Mouse (Mus musculus) liver, adult 2 months (tissue): ENCODE measurements at regions not wholly inside any gene's neighbourhood (a gene's known extent, or its start where the extent isn't known, plus 50 kb on each side); places are given as distances from the start of the nearest gene placed in this dataset.
A peak's percentile ranks its signal among the peaks of the same experiment; 100 is the strongest.

Source experiments
- DNase-seq: peaks from one replicate; pipeline ENCODE4 v3.0.0-alpha.2; 2011; ENCODE audit warnings: low read depth, low spot score; ENCODE audit errors: extremely low read depth
- H3K27ac ChIP-seq: fragments of 200-500 bp; replicated peaks from 2 replicates; pipeline ENCODE4 v1.5.1; 2012; ENCODE audit warnings: low read depth, mild to moderate bottlenecking, control low read depth, inconsistent platforms, low read length; ENCODE audit not compliant: insufficient read depth
- H3K27me3 ChIP-seq: fragments of 200-500 bp; 2 replicates; pipeline ENCODE4 v1.6.1; 2012; ENCODE audit warnings: mild to moderate bottlenecking, moderate library complexity, low read length, inconsistent platforms; ENCODE audit not compliant: control insufficient read depth, insufficient read depth
- H3K36me3 ChIP-seq: fragments of 200-500 bp; 2 replicates; pipeline ENCODE4 v1.6.1; 2012; ENCODE audit warnings: low read length, inconsistent platforms; ENCODE audit not compliant: control insufficient read depth, insufficient read depth
- H3K4me1 ChIP-seq: fragments of 200-500 bp; 2 replicates; pipeline ENCODE4 v1.6.1; 2011; ENCODE audit warnings: low read length; ENCODE audit not compliant: control insufficient read depth, insufficient read depth
- H3K4me3 ChIP-seq: fragments of 200-500 bp; 2 replicates; pipeline ENCODE4 v1.5.1; 2011; ENCODE audit warnings: low read depth, mild to moderate bottlenecking, control low read depth, low read length, moderate library complexity; ENCODE audit not compliant: insufficient read depth
- H3K79me2 ChIP-seq: fragments of 200-500 bp; 2 replicates; pipeline ENCODE4 v1.6.1; 2012; ENCODE audit warnings: inconsistent platforms, mild to moderate bottlenecking, low read length, moderate library complexity; ENCODE audit not compliant: control insufficient read depth, insufficient read depth
- H3K9ac ChIP-seq: fragments of 200-500 bp; 2 replicates; pipeline ENCODE4 v1.6.1; 2012; ENCODE audit warnings: low read depth, mild to moderate bottlenecking, control low read depth, inconsistent platforms, low read length
- CTCF ChIP-seq: fragments of 200-500 bp; IDR thresholded peaks from 2 replicates; pipeline ENCODE4 v1.5.1; 2011; ENCODE audit warnings: low read depth, low read length, control low read depth
- POLR2A ChIP-seq: fragments of 200-500 bp; IDR thresholded peaks from 2 replicates; pipeline ENCODE4 v1.6.1; 2011; ENCODE audit warnings: low read length, control low read depth; ENCODE audit not compliant: insufficient read depth; ENCODE audit errors: extremely low read depth
- WGBS: fragments of 180-500 bp; shearing (Covaris S2); methylation state at CpG from one replicate; pipeline ENCODE4 v1.1.7; 2018; 5-methylcytosine and 5-hydroxymethylcytosine counted together

DNA sequence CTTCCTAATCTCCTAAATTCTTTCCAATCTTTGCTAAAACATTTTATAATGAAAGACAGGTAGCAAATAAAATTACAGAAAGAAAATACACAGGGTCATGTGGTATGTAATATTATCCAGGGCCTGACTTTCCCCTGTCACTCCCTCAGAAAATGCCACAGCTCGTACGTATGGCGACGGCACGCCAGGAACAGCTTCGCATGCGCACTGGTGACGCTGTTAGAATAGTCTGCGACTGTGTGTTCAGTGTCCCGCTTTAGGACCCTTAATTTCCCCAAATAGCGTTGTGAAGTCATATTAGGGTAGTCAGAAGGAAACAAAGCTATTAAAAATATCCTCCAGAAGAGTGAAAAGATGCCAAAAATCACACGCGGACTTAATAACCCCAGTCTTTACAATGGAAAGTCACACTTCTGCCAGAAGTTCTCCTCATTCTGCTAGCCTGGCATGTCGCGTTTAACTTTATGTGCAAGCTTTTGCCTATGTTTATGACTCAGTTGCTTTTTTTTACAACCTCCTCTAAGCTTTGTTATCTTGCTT, 187.0 kb upstream of the Zfp637 start:
- peaks cover 7% of the 10 kb centered on the region; the same call in 1 of the 2 replicates for H3K4me1 ChIP-seq
- no peak for TF ChIP-seq POLR2A
- no peak for TF ChIP-seq CTCF
- no peaks in the 10 kb centered on the region for H3K79me2 ChIP-seq
- H3K4me3 ChIP-seq = no peak overlapping the region
- 91% methylated on average over 15 of the region's 15 CpGs for WGBS
- no peak overlapping the region for H3K27ac ChIP-seq
- no peaks in the 10 kb centered on the region for H3K27me3 ChIP-seq
- no peak overlapping the region for H3K9ac ChIP-seq
- no peak for DNase-seq
- no peaks in the 10 kb centered on the region for H3K36me3 ChIP-seq

GRCm38 (mm10) chr6:117655986-117656385, 185.0 kb upstream of the Zfp637 start:
- DNase-seq = peak; percentile 51
- Histone ChIP-seq H3K9ac (no peak overlapping the region), H3K4me1 (peaks cover 7% of the 10 kb centered on the region; the same call in 1 of the 2 replicates), H3K4me3 (no peak overlapping the region), H3K36me3 (no peaks in the 10 kb centered on the region), H3K27me3 (no peaks in the 10 kb centered on the region), H3K27ac (no peak overlapping the region), H3K79me2 (no peaks in the 10 kb centered on the region)
- 54% methylated on average over 4 of the region's 4 CpGs for WGBS
- TF ChIP-seq CTCF (no peak), POLR2A (no peak)

DNA sequence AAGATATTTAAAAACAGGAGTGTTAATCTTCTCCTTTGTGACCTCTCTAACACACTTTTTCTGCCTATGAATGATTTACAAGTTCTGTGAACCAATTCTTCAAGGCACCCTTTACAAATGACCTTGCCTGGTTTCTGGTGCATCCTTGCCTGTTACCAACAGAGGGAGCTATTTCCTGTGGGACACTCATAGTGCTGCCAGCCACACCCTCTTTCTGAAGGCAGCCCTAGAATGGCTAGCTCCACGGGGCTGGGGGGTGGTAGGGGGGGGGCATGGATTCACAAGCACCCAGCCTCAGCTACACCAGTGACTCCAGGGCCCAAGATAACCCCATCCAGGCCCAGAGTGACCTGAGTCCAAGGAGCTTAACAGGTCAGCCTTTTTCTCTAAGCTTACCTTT, 180.4 kb upstream of the Zfp637 start:
- H3K9ac ChIP-seq = no peak overlapping the region
- 0 out of 2 replicates have a peak, but pooled peaks cover 4% of the 10 kb centered on the region for H3K4me1 ChIP-seq
- DNase-seq = peak; percentile 56
- H3K27me3 ChIP-seq = no peaks in the 10 kb centered on the region
- TF ChIP-seq CTCF = peak; percentile 56
- no peak for TF ChIP-seq POLR2A
- H3K79me2 ChIP-seq = no peaks in the 10 kb centered on the region
- H3K27ac ChIP-seq = no peak overlapping the region
- no peaks in the 10 kb centered on the region for H3K36me3 ChIP-seq
- no peak overlapping the region for H3K4me3 ChIP-seq
- 0% methylated on average over 1 of the region's 1 CpGs for WGBS

DNA sequence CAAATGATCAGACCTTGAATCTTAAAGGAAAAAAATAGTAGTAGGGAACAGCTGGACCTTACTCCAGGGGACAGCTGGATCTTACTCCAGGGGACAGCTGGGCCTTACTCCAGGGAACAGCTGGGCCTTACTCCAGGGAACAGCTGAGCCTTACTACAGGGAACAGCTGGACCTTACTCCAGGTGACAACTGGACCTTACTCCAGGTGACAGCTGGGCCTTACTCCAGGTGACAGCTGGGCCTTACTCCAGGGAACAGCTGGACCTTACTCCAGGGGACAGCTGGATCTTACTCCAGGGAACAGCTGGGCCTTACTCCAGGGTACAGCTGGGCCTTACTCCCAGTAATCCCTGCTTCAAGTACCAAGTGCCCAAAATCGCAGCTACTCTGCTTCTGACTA, 178.3 kb upstream of the Zfp637 start:
- Histone ChIP-seq H3K9ac (no peak overlapping the region), H3K79me2 (no peaks in the 10 kb centered on the region), H3K27me3 (no peaks in the 10 kb centered on the region), H3K4me3 (no peak overlapping the region), H3K27ac (no peak overlapping the region), H3K4me1 (no peaks in the 10 kb centered on the region), H3K36me3 (no peaks in the 10 kb centered on the region)
- DNase-seq = peak; percentile 19
- TF ChIP-seq POLR2A = no peak
- no peak for TF ChIP-seq CTCF
- 77% methylated on average over 1 of the region's 1 CpGs for WGBS

- H3K4me1 ChIP-seq = no peaks in the 10 kb centered on the region
- H3K27ac ChIP-seq = no peak overlapping the region; the same call in 1 of the 2 replicates
- no peak overlapping the region for H3K9ac ChIP-seq
- 59% methylated on average over 3 of the region's 3 CpGs for WGBS
- H3K36me3 ChIP-seq = no peaks in the 10 kb centered on the region
- TF ChIP-seq CTCF (no peak), POLR2A (no peak)
- no peak for DNase-seq
- no peak overlapping the region for H3K4me3 ChIP-seq
- H3K27me3 ChIP-seq = no peaks in the 10 kb centered on the region
- H3K79me2 ChIP-seq = no peaks in the 10 kb centered on the region
Observed at GRCm38 (mm10) chr6:117670337-117670736, 170.6 kb upstream of the Zfp637 start.

DNA sequence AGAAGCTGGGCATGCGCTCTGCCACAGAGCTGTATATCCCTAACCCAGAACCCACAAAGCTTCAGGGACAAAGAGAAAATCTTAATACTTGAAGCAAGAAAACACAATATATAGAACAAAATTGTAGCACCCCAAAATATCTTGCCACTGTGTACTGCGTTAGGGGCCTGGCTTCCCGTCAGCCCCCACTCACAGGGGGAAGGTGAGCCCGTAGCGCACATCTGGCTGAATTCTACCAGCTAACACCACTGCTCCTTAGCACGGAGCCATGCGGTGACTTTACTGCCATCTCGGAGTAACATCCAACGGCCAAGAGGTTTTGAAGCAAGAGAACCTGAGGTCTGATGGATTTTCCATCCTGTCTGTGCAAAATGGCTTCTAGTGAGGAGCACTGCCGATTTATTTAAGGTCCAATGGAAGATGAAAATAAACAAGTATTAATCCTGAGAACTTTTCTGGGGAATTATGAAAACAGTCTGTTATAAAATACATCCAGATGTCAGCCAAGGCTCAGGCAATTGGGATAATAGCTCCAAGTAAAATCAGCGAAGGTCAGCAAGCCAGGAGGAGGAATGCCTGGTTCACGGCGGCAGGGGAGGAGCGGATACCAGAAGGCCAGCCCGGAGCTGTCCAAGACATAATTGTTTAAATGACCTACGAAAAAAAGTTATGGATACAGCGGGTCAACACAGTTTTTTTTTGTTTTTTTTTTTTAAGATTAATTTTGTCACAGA, 170.0 kb upstream of the Zfp637 start:
- Histone ChIP-seq H3K36me3 (no peaks in the 10 kb centered on the region), H3K27me3 (no peaks in the 10 kb centered on the region), H3K4me1 (no peaks in the 10 kb centered on the region), H3K27ac (peak overlapping the region; percentile 31), H3K79me2 (no peaks in the 10 kb centered on the region), H3K9ac (no peak overlapping the region), H3K4me3 (no peak overlapping the region)
- WGBS = 85% methylated on average over 17 of the region's 17 CpGs
- DNase-seq = no peak
- TF ChIP-seq CTCF = no peak
- TF ChIP-seq POLR2A = no peak
